Mouse (Mus musculus) T-helper 1 cell (primary cell): Measurements from ENCODE around the gene Arid3c.

ENCODE experiments used
- in situ Hi-C: fragments of 300-600 bp; cut with MboI, MseI; formaldehyde crosslinking; loops from one replicate; pipeline ENCODE4 v1.15.1; 2025; ENCODE audit warnings: high pct_unique_total_duplicates

Gene Arid3c

DNA sequence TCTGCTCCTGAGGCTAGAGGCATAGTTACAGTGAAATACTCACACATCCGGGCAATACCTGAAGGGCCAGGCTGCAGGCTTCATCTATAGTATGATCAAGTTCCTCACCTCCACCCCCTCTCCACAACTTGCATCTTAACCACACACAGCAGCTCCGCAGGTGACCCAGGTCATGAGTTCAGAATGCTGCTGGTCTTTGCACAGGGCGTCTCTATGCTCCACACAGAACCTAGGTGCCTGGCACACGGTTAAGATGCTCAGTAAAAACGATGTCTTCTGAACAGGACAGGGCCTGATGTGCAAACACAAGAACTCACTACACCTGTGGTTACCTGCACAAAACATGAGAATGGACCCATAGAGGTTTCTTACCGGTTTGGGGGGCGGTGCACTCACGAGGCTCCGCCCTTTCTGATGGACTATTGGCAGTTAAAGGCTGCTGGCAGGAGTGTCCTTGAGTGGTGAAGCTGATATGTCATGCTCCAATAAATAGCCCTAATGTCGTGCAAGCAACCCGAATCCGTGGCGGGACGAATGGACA, 23.9 kb upstream of the Arid3c start, which contains the start of gene Galt:
Gene Galt, plus strand, starts transcription at position 432 of the 541 bp plus-strand sequence.
- in situ Hi-C loops: loop anchor here (25.0 kb wide), 1 partner anchor 157 kb away; the partner anchor contains the start of gene Gm21541

DNA sequence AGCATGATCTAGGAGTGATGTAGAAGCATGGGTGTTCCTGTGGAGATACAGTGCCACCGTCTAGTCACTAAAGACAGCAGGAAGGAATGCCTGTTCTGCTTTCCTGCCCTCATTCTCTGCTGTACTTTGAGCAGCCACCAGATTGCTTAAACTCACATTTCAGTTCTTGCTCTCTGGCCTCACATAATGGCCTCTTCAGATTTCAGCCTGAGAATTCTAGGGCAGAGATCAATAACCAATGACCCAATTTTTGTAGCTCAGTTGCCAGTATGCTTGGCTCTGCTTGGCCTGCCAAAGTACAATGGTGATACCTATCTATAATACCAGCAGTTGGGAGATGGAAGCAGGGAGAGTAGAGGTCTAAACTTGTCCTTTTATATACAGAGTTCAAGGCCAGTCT, 14.1 kb upstream of the Arid3c start:
- in situ Hi-C loops: no loop called here

DNA sequence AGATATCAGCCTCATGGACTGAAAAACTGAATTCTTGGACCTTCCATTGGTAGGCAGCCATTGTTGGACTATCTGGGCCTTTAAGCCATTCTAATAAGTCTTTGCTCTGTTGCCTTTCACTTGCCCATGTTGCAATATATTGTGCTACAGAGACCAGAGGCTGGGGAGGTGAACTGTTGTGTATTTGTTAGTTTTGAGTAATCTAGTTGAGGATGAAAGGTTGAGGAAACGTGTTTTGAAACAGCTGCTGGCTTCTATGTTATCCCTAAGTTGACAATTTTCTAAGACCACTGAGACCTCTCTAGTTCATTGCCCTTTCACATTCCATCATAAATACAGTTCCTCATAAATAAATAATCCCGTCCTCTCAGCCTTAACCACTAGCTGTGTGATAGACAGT, 13.2 kb upstream of the Arid3c start:
- in situ Hi-C loops: no loop called here

- in situ Hi-C loops: no loop called here
These were observed 10.2 kb upstream of the Arid3c start for GRCm38 (mm10) chr4:41741158-41741560.

- in situ Hi-C loops: no loop called here
These were observed 9.6 kb upstream of the Arid3c start for GRCm38 (mm10) chr4:41740380-41741157.

DNA sequence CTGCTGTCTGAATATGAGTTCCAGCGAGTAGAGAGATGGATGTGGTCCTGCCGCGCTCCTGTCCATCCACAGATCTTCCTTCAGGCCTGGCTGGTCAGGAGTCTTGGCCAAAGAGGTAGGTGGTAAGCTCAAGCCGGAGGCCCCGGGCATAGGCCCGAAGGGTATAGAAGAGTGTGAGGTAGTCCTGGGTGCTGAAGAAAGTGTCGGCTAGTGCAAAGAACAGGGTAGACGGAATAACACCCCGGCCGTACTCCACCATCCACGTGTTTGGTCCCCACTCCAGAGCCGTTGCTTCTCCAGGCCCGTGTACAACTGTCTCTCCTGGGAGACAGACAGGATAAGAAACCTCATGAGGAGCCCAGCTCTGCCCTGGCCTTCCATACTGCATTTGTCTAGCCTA, 8.3 kb upstream of the Arid3c start:
- in situ Hi-C loops: loop anchor here (10.0 kb wide), 1 partner anchor 1206 kb away; the partner anchor contains the start of gene Dnajb5

GRCm38 (mm10) chr4:41738256-41738603, 7.3 kb upstream of the Arid3c start:
- in situ Hi-C loops: loop anchor here (10.0 kb wide), 1 partner anchor 1207 kb away; the partner anchor contains the start of gene Dnajb5

GRCm38 (mm10) chr4:41737602-41738255, 6.8 kb upstream of the Arid3c start:
- in situ Hi-C loops: loop anchor here (10.0 kb wide), 1 partner anchor 1207 kb away; the partner anchor contains the start of gene Dnajb5

DNA sequence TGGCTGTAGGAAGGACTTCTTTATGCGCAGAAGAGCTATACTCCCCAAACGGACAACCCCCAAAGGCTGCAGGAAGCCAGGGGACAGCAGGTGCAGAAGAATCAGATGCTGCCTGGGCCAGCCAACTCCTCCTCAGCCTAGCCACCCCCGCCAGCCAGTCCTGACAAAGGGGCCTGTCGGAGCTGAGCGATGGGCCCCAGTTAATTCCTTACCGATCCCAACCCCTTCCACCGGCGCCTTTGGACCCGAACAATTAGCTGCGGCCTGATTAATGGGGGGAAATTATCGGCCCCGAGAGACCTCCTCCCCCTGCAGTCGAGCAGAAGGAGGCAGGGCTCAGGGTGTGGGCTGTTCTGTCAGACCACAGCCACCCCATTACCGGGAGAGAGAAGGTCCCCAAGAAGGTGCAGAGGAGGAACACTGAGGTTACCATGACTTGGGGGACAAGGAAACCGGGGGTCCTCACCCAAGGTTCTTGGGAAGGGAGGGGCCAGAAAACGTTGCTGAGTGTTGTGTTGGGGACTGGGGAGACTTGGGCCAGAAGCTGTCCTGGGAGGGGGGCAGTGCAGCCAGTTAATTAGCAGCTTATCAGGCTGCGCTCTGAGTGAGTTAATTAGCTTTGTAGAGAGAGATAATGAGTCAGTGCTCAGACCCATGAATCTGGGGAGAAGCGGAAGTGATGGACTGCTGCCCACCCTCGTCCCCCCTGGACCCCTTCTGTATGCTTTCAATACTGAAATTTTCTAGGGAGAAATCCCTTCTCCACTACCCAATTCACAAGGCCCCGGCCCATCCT, 3.9 kb downstream of the Arid3c start:
- in situ Hi-C loops: no loop called here

GRCm38 (mm10) chr4:41722918-41723351, 8.0 kb downstream of the Arid3c start, which contains the start of gene Dctn3:
Gene Dctn3 (minus strand): TSS chr4:41723170.
- in situ Hi-C loops: loop anchor here (25.0 kb wide), 1 partner anchor 1011 kb away; the partner anchor contains the start of genes Aptx and Dnaja1

GRCm38 (mm10) chr4:41716834-41717233, 14.1 kb downstream of the Arid3c start:
- in situ Hi-C loops: loop anchor here (25.0 kb wide), 1 partner anchor 1005 kb away; the partner anchor contains the start of genes Aptx and Dnaja1

DNA sequence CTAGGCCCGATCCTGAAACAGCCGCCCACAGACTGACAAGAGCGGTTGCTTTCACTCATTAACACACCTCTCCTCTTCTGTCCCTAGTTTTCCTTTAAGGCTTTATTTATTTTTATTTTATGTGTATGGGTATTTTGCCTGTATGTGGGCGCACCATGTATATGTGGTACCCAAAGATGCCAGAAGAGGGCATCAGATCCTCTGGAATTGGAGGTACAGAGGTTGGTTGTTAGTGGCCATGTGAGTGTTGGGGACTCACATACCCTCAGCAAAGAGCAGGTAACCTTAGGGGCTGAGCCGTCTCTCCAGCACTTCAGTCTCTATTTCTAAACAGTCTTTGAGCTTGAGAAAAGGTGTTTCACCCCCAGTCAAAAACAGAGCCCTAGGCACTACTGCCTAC, 15.3 kb downstream of the Arid3c start:
- in situ Hi-C loops: loop anchor here (25.0 kb wide), 1 partner anchor 1003 kb away; the partner anchor contains the start of genes Aptx and Dnaja1

GRCm38 (mm10) chr4:41715082-41715481, 15.9 kb downstream of the Arid3c start:
- in situ Hi-C loops: loop anchor here (25.0 kb wide), 1 partner anchor 1003 kb away; the partner anchor contains the start of genes Aptx and Dnaja1

DNA sequence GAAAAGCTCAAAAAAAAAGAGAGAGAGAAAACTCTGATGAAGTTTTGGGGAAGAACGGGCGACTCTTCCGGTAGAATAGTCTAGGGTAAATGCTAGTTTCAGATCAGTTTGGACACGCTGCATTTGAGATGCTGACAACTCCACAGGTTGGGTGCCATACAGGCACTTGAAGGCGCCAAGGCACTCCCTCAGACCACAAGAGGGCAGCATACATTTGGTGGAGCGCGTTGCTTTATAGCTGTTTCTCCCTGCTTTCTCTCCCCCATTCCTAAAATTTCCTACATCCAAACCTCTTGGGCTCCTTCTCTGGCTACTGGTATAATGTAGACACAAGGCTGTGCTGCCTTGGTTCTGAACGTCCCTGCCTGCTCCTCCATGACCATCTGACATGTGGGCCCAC, 16.7 kb downstream of the Arid3c start:
- in situ Hi-C loops: loop anchor here (25.0 kb wide), 1 partner anchor 1002 kb away; the partner anchor contains the start of genes Aptx and Dnaja1

- in situ Hi-C loops: loop anchor here (25.0 kb wide), 1 partner anchor 1001 kb away; the partner anchor contains the start of genes Aptx and Dnaja1
These were observed 17.5 kb downstream of the Arid3c start, which contains the start of gene Rpp25l for GRCm38 (mm10) chr4:41713197-41714067. Gene Rpp25l (minus strand): TSS chr4:41713534.

DNA sequence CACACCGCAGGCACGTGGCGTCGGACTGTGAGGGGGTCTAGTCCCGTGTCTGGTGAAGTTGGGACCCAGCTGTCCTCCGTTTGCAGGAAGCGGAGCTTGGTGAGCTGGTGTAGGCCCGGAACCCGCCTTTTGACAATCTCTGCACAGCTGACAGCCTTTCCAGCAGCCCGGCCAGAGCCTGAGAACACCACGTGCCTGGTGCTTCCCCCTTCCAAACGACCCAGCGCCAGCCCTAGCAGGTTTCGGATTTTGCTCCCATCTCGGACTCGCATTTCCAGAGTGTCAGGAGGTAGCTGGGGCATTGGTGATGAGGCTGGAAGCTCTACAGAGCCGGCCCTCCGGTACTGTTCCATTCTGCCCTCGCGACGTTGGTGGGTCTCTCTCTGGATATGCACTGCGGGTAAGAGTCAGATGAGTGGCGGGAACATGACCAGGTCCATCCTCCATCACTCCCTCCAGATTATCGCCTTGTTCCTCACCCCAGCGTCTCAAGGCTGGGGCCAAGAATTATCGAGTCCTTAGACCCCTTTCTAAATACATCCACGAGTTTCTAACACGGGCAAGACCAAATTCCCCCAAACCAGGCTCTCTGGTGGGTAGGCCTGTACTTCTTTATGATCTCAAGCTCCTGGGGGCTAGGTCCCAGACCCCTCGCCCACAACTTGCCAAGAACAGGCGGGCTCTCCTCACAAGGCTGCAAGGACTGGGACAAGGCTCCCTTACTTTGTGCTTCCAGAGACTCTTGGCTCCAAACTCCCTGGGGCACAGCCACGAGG, 18.3 kb downstream of the Arid3c start:
- in situ Hi-C loops: loop anchor here (25.0 kb wide), 1 partner anchor 1000 kb away; the partner anchor contains the start of genes Aptx and Dnaja1

DNA sequence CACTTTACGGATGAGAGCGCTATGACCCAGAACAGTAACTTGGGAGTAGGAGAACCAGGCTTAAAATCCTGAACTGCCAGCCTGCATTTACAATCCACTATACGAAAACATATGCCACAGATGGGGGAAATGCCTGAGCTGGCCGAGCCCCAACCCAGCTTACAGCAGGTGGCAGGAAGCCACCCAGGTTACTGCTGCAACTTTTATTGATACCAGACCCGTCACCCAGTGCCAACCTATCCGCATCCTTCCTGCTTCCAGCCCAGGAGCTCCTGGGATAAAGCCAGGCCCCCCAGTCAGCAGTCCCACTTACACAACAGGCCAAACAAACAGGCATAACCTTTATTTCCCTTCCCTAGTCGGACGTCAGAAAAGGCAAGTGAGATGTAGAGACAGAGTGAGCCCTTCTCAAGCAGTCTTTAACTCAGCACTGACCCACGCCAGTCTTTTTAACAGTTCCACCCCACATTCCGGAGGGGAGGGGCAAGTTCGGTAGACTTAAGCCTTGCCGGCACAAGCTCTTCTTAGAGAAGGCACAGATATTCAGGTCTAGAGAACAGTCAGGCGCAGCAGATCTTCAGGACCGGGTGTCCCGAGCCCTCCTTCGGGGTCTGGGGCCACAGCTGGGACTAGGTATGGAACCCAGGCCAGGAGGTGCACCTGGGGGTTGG, 19.1 kb downstream of the Arid3c start:
- in situ Hi-C loops: loop anchor here (25.0 kb wide), 1 partner anchor 1000 kb away; the partner anchor contains the start of genes Aptx and Dnaja1

GRCm38 (mm10) chr4:41710229-41710628, 20.7 kb downstream of the Arid3c start:
- in situ Hi-C loops: loop anchor here (25.0 kb wide), 1 partner anchor 998 kb away; the partner anchor contains the start of genes Aptx and Dnaja1
